Mouse (Mus musculus) CH12.LX (cell line): ENCODE measurements at regions not wholly inside any gene's neighbourhood (a gene's known extent, or its start where the extent isn't known, plus 50 kb on each side); places are given as distances from the start of the nearest gene placed in this dataset.

Source experiments
- CHD1 ChIP-seq: IDR thresholded peaks from 2 replicates; pipeline ENCODE4 v1.6.1; 2012; ENCODE audit warnings: low read depth, low read length, improper control_type of control experiment, inconsistent platforms
- CHD2 ChIP-seq: IDR thresholded peaks from 2 replicates; pipeline ENCODE4 v1.6.1; 2011; ENCODE audit warnings: low read length, improper control_type of control experiment
- CTCF ChIP-seq, 2 experiments: IDR thresholded peaks in 1 of 2; conservative IDR thresholded peaks in 1 of 2; 2 replicates each; pipeline ENCODE4 v1.5.1; 2011 to 2012; ENCODE audit warnings: low read depth in 2 of 2, low read length in 2 of 2, improper control_type of control experiment in 1 of 2, inconsistent platforms in 1 of 2, mild to moderate bottlenecking in 1 of 2, moderate library complexity in 1 of 2
- ETS1 ChIP-seq: conservative IDR thresholded peaks from 2 replicates; pipeline ENCODE4 v1.6.1; 2012; ENCODE audit warnings: low read depth, mild to moderate bottlenecking, inconsistent platforms, low read length, improper control_type of control experiment, moderate library complexity
- MAFK ChIP-seq: IDR thresholded peaks from 2 replicates; pipeline ENCODE4 v1.6.1; 2011; ENCODE audit warnings: low read length, improper control_type of control experiment; ENCODE audit not compliant: insufficient replicate concordance
- MYC ChIP-seq: IDR thresholded peaks from 2 replicates; pipeline ENCODE4 v1.6.1; 2011; ENCODE audit warnings: low read depth, mild to moderate bottlenecking, improper control_type of control experiment, low read length
- NELFE ChIP-seq: IDR thresholded peaks from 2 replicates; pipeline ENCODE4 v1.6.1; 2011; ENCODE audit warnings: low read depth, low read length, improper control_type of control experiment
- POLR2A ChIP-seq: IDR thresholded peaks from 2 replicates; pipeline ENCODE4 v1.6.1; 2011; ENCODE audit warnings: low read depth, mild to moderate bottlenecking, improper control_type of control experiment, low read length
- SIN3A ChIP-seq: IDR thresholded peaks from 2 replicates; pipeline ENCODE4 v1.6.1; 2012; ENCODE audit warnings: low read length, improper control_type of control experiment, inconsistent platforms
- TBP ChIP-seq: conservative IDR thresholded peaks from 2 replicates; pipeline ENCODE4 v1.6.1; 2011; ENCODE audit warnings: low read depth, low read length, improper control_type of control experiment
- UBTF ChIP-seq: IDR thresholded peaks from 2 replicates; pipeline ENCODE4 v1.6.1; 2012; ENCODE audit warnings: low read depth, mild to moderate bottlenecking, inconsistent platforms, low read length, improper control_type of control experiment, moderate library complexity
- USF1 ChIP-seq: IDR thresholded peaks from 2 replicates; pipeline ENCODE4 v1.6.1; 2014; ENCODE audit warnings: low read depth, mild to moderate bottlenecking, inconsistent platforms, low read length, improper control_type of control experiment
- ZKSCAN1 ChIP-seq: IDR thresholded peaks from 2 replicates; pipeline ENCODE4 v1.6.1; 2012; ENCODE audit warnings: low read depth, inconsistent platforms, low read length, improper control_type of control experiment, borderline replicate concordance
- ZNF384 ChIP-seq: IDR thresholded peaks from 2 replicates; pipeline ENCODE4 v1.6.1; 2012; ENCODE audit warnings: low read depth, low read length, improper control_type of control experiment, inconsistent platforms

- no peak for TF ChIP-seq SIN3A
- TF ChIP-seq ETS1 = no peak
- TF ChIP-seq POLR2A = no peak
- TF ChIP-seq ZNF384 = no peak
- no peak for TF ChIP-seq UBTF
- no peak for TF ChIP-seq CTCF (conservative IDR thresholded peaks at IDR 0.05 in 1 of 2, IDR thresholded peaks at IDR 0.05 in 1 of 2; ENCODE audit: low read depth in 2 of 2, low read length in 2 of 2)
- no peak for TF ChIP-seq NELFE
- TF ChIP-seq MAFK = no peak
- TF ChIP-seq TBP = no peak
- no peak for TF ChIP-seq CHD1
- no peak for TF ChIP-seq ZKSCAN1
- no peak for TF ChIP-seq USF1
- no peak for TF ChIP-seq MYC
- TF ChIP-seq CHD2 = no peak
Measured at GRCm38 (mm10) chrX:11863106-11863505, 297.0 kb downstream of the Bcor start.
